Mouse (Mus musculus): ENCODE measurements around the gene Fam160a2.

DNA sequence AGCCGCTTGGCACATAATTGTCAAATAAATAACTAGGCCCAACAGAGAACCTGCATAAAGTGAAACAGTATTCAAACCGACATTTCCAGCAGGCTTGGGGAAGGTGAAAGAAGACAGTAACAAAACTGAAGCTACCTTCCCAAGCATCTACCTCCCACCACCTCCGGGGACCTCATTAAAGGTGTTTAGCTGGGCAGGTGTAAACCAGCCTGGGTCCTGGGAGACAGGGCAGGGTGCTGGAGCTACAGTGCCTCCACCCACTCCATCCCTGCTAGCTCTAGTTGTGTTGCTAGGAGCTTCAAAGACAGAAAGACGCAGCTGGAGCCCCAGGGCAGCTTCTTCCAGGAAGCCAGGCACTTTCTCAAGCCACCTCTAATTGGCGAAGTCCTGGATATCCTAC lies 4.4 kb upstream of the Fam160a2 start, which contains the start of gene Cnga4:
- TF ChIP-seq CTCF (IDR thresholded peaks at IDR 0.05; ENCODE audit: extremely low read depth, insufficient read depth, low read length): no peak
- TF ChIP-seq POLR2A (IDR thresholded peaks at IDR 0.05; ENCODE audit: extremely low read depth, insufficient read depth, low read length): no peak
